Mouse (Mus musculus): Measurements from ENCODE around the gene Ubap1l. TPM values are rescaled to one million over a fixed set of nuclear protein-coding genes. Genes with fewer than 3 reads are reported as not detected.
A peak's percentile ranks its signal among the peaks of the same experiment; 100 is the strongest.
"Not testable (repeated sequence)": the region's sequence is repeated elsewhere in the genome, so short reads cannot be mapped to it uniquely, and the experiment has no call there.

Ubap1l gene
- polyA plus RNA-seq, 1 experiment from 2014 or later = 0.47 TPM

GRCm38 (mm10) chr9:65340414-65340813 is 20.4 kb upstream of the Ubap1l start:
- no peak overlapping the region for H3K4me3 ChIP-seq (ENCODE audit: low read depth, low read length)
- H3K4me2 ChIP-seq (ENCODE audit: low read depth, severe bottlenecking) = no peak overlapping the region
- no peaks in the 10 kb centered on the region for H3K27me3 ChIP-seq (ENCODE audit: control insufficient read depth, insufficient read depth, low read length)
- WGBS = 93% methylated on average over 2 of the region's 2 CpGs
- no peak for DNase-seq (ENCODE audit: low spot score)
- H3K36me3 ChIP-seq (ENCODE audit: control insufficient read depth, insufficient read depth, low read length) = no peaks in the 10 kb centered on the region
- ATAC-seq (ENCODE audit: insufficient number of reproducible peaks, low FRiP score, low TSS enrichment, low read depth) = no peak
- no peak overlapping the region for H3K27ac ChIP-seq (replicated peaks; ENCODE audit: low read depth, low read length)
- H3K9me3 ChIP-seq (ENCODE audit: control insufficient read depth, low read length) = no peaks in the 10 kb centered on the region; the same call in 1 of the 2 replicates
- no peak overlapping the region for H3K9ac ChIP-seq (ENCODE audit: low read length)
- H3K4me1 ChIP-seq (ENCODE audit: control insufficient read depth, insufficient read depth, low read length) = no peaks in the 10 kb centered on the region

DNA sequence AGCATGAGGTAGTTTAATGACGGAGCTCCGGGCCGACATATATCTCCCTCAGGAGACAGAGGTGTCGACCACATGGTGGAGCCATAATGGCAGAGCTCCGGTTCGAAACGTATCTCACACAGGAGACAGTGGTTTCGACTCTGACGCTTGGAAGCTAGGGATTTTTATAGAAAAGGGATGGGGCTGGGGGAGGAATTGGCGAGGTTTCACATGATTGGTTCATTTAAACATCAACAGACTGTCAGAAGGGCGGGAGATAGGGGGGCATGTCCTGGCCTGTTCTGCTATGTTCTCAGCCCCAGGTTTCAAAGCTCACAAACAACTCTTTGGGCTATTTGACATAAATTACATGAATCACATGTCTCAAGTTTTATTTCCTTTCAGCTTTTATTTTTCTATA is 15.4 kb upstream of the Ubap1l start:
- 74% methylated on average over 11 of the region's 11 CpGs for WGBS
- not testable (repeated sequence) for ATAC-seq (ENCODE audit: insufficient number of reproducible peaks, low FRiP score, low TSS enrichment, low read depth)

DNA sequence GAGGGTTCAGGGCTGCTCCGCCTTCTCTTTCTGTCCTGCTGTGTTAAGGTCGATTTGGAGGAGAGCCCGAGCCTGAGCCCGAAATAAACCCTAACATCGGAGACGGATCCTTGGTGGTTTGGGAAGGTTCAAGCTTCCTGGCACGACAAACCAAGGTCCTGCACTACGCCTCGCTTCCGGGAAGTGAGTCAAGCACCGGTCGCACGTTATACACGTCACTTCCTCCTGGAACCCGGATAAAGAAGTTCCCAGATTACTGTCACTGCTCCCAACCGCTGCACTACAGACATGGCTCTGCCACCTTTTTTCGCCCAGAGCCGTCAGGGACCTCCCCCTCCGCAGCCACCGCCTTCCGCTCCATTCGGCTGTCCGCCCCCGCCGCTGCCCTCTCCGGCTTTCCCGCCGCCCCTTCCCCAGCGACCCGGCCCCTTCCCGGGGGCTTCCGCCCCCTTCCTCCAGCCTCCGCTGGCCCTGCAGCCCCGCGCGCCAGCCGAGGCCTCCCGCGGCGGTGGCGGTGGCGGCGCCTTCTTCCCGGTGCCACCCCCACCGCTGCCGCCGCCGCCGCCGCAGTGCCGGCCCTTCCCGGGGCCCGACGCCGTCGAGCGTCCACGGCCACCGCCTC is 14.9 kb upstream of the Ubap1l start, which contains the start of gene Pdcd7:
Gene Pdcd7, plus strand, starts transcription at position 251 of the 622 bp plus-strand sequence.
- DNase-seq (ENCODE audit: low spot score) (peak; percentile 99), ATAC-seq (ENCODE audit: insufficient number of reproducible peaks, low FRiP score, low TSS enrichment, low read depth) (peak; percentile 90)
- H3K36me3 ChIP-seq (ENCODE audit: control insufficient read depth, insufficient read depth, low read length) = no peaks in the 10 kb centered on the region
- peak within 1 kb of the TSS; percentile 74 for H3K4me3 ChIP-seq (ENCODE audit: low read depth, low read length)
- peak within 1 kb of the TSS; percentile 59 for H3K4me2 ChIP-seq (ENCODE audit: low read depth, severe bottlenecking)
- 1% methylated on average over 58 of the region's 59 CpGs for WGBS
- no peaks in the 10 kb centered on the region for H3K9me3 ChIP-seq (ENCODE audit: control insufficient read depth, low read length)
- peak within 1 kb of the TSS; percentile 81 for H3K27ac ChIP-seq (replicated peaks; ENCODE audit: low read depth, low read length)
- H3K4me1 ChIP-seq (ENCODE audit: control insufficient read depth, insufficient read depth, low read length) = peaks cover 7% of the 10 kb centered on the region; the same call in 1 of the 2 replicates
- H3K27me3 ChIP-seq (ENCODE audit: control insufficient read depth, insufficient read depth, low read length) = no peaks in the 10 kb centered on the region
- peak within 1 kb of the TSS; percentile 93 for H3K9ac ChIP-seq (ENCODE audit: low read length)

More for the DNA sequence above, 15.4 kb upstream of the Ubap1l start:
- H3K4me3 ChIP-seq (ENCODE audit: low read depth, low read length) = peak overlapping the region; percentile 74
- H3K27me3 ChIP-seq (ENCODE audit: control insufficient read depth, insufficient read depth, low read length); DNase-seq (ENCODE audit: low spot score); H3K9me3 ChIP-seq (ENCODE audit: control insufficient read depth, low read length); H3K4me1 ChIP-seq (ENCODE audit: control insufficient read depth, insufficient read depth, low read length); H3K36me3 ChIP-seq (ENCODE audit: control insufficient read depth, insufficient read depth, low read length): not testable (repeated sequence)
- peak overlapping the region; percentile 59 for H3K4me2 ChIP-seq (ENCODE audit: low read depth, severe bottlenecking)
- 0 out of 2 replicates have a peak overlapping the region, but pooled peaks have one; percentile 93 for H3K9ac ChIP-seq (ENCODE audit: low read length)
- peak overlapping the region; percentile 81; the same call in 1 of the 2 replicates for H3K27ac ChIP-seq (replicated peaks; ENCODE audit: low read depth, low read length)

DNA sequence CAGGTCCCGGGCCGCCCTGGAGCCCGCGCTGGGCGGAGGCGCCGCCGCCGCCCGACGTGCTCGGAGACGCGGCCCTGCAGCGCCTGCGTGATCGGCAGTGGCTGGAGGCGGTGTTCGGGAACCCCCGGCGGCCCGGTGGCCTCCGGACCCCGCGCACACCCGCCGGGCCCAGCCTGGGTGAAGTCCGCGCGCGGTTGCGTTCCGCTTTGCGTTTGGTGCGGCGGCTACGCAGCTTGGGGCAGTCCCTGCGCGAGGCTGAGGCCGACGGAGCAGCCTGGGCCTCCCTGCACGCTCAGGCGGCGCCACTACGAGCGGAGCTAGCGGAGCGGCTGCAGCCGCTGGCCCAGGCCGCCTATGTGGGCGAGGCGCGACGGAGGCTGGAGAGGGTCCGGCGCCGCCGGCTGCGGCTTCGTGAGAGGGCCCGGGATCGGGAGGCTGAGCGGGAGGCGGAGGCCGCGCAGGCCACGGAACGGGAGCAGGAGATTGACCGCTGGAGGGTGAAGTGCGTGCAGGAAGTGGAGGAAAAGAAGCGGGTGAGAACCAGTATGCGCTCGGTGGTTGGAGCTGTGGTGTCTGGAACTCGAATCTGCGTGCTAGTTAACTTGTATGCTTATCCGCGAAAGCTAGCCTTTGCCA is 14.2 kb upstream of the Ubap1l start:
- ATAC-seq (ENCODE audit: insufficient number of reproducible peaks, low FRiP score, low TSS enrichment, low read depth) (0 out of 2 replicates have a peak, but pooled peaks have one; percentile 39), DNase-seq (ENCODE audit: low spot score) (peak; percentile 60)
- no peaks in the 10 kb centered on the region for H3K27me3 ChIP-seq (ENCODE audit: control insufficient read depth, insufficient read depth, low read length)
- no peaks in the 10 kb centered on the region for H3K9me3 ChIP-seq (ENCODE audit: control insufficient read depth, low read length)
- under 1% methylated on average over 77 of the region's 77 CpGs for WGBS
- H3K4me1 ChIP-seq (ENCODE audit: control insufficient read depth, insufficient read depth, low read length) = peaks cover 7% of the 10 kb centered on the region; the same call in 1 of the 2 replicates
- peak overlapping the region; percentile 59 for H3K4me2 ChIP-seq (ENCODE audit: low read depth, severe bottlenecking)
- peak overlapping the region; percentile 93 for H3K9ac ChIP-seq (ENCODE audit: low read length)
- peak overlapping the region; percentile 74 for H3K4me3 ChIP-seq (ENCODE audit: low read depth, low read length)
- H3K27ac ChIP-seq (replicated peaks; ENCODE audit: low read depth, low read length) = peak overlapping the region; percentile 81
- no peaks in the 10 kb centered on the region for H3K36me3 ChIP-seq (ENCODE audit: control insufficient read depth, insufficient read depth, low read length)

- no peak for DNase-seq (ENCODE audit: low spot score)
- H3K9ac ChIP-seq (ENCODE audit: low read length) = peak overlapping the region; percentile 93
These were observed 13.6 kb upstream of the Ubap1l start for GRCm38 (mm10) chr9:65347112-65347850.

DNA sequence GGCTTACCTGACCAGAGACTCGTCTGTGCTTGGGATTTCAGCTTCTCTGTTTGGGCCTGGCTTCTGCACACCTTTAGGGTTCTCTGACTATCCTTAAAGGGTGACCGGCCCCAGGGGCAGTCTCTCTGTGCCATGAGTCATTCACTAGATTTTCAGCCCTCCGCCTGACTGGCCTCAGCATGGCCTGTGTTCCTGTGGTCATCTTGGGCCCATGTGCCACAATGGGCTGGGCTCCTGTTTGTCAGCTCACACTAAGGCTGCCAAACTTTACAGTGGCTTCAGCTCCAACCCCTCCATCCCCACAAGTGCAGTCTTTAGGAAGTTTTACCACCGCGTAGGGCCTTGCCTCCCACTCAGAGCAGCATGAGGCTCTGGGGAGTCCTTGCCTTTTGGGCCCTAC is 7.6 kb upstream of the Ubap1l start:
- Histone ChIP-seq H3K4me1 (ENCODE audit: control insufficient read depth, insufficient read depth, low read length) (no peaks in the 10 kb centered on the region), H3K9me3 (ENCODE audit: control insufficient read depth, low read length) (no peaks in the 10 kb centered on the region), H3K9ac (ENCODE audit: low read length) (no peak overlapping the region), H3K27ac (replicated peaks; ENCODE audit: low read depth, low read length) (no peak overlapping the region), H3K4me2 (ENCODE audit: low read depth, severe bottlenecking) (no peak overlapping the region), H3K36me3 (ENCODE audit: control insufficient read depth, insufficient read depth, low read length) (peaks cover 5% of the 10 kb centered on the region; the same call in 1 of the 2 replicates), H3K4me3 (ENCODE audit: low read depth, low read length) (no peak overlapping the region), H3K27me3 (ENCODE audit: control insufficient read depth, insufficient read depth, low read length) (no peaks in the 10 kb centered on the region)
- DNase-seq (ENCODE audit: low spot score) (no peak), ATAC-seq (ENCODE audit: insufficient number of reproducible peaks, low FRiP score, low TSS enrichment, low read depth) (no peak)
- 91% methylated on average over 5 of the region's 5 CpGs for WGBS

More at GRCm38 (mm10) chr9:65347112-65347850, 13.6 kb upstream of the Ubap1l start:
- 49% methylated on average over 8 of the region's 8 CpGs for WGBS
- H3K27me3 ChIP-seq (ENCODE audit: control insufficient read depth, insufficient read depth, low read length) = no peaks in the 10 kb centered on the region
- H3K4me3 ChIP-seq (ENCODE audit: low read depth, low read length) = peak overlapping the region; percentile 74
- peak overlapping the region; percentile 59 for H3K4me2 ChIP-seq (ENCODE audit: low read depth, severe bottlenecking)
- H3K27ac ChIP-seq (replicated peaks; ENCODE audit: low read depth, low read length) = no peak overlapping the region
- H3K9me3 ChIP-seq (ENCODE audit: control insufficient read depth, low read length) = no peaks in the 10 kb centered on the region
- H3K4me1 ChIP-seq (ENCODE audit: control insufficient read depth, insufficient read depth, low read length) = peaks cover 7% of the 10 kb centered on the region; the same call in 1 of the 2 replicates
- ATAC-seq (ENCODE audit: insufficient number of reproducible peaks, low FRiP score, low TSS enrichment, low read depth) = no peak
- H3K36me3 ChIP-seq (ENCODE audit: control insufficient read depth, insufficient read depth, low read length) = no peaks in the 10 kb centered on the region

- ATAC-seq (ENCODE audit: insufficient number of reproducible peaks, low FRiP score, low TSS enrichment, low read depth) = no peak
- H3K27ac ChIP-seq (replicated peaks; ENCODE audit: low read depth, low read length) = no peak overlapping the region
These were observed 4.3 kb upstream of the Ubap1l start for GRCm38 (mm10) chr9:65356561-65356960.

GRCm38 (mm10) chr9:65356971-65357370 is 3.9 kb upstream of the Ubap1l start:
- Histone ChIP-seq H3K4me1 (ENCODE audit: control insufficient read depth, insufficient read depth, low read length) (no peaks in the 10 kb centered on the region), H3K4me3 (ENCODE audit: low read depth, low read length) (no peak overlapping the region), H3K9me3 (ENCODE audit: control insufficient read depth, low read length) (no peaks in the 10 kb centered on the region), H3K36me3 (ENCODE audit: control insufficient read depth, insufficient read depth, low read length) (peaks cover 6% of the 10 kb centered on the region; the same call in 1 of the 2 replicates), H3K27ac (replicated peaks; ENCODE audit: low read depth, low read length) (no peak overlapping the region), H3K9ac (ENCODE audit: low read length) (no peak overlapping the region), H3K4me2 (ENCODE audit: low read depth, severe bottlenecking) (no peak overlapping the region), H3K27me3 (ENCODE audit: control insufficient read depth, insufficient read depth, low read length) (no peaks in the 10 kb centered on the region)
- no peak for ATAC-seq (ENCODE audit: insufficient number of reproducible peaks, low FRiP score, low TSS enrichment, low read depth)
- WGBS = 93% methylated on average over 2 of the region's 2 CpGs
- DNase-seq (ENCODE audit: low spot score) = no peak

More at GRCm38 (mm10) chr9:65356561-65356960, 4.3 kb upstream of the Ubap1l start:
- no peak for DNase-seq (ENCODE audit: low spot score)
- WGBS = 91% methylated on average over 7 of the region's 7 CpGs
- Histone ChIP-seq H3K27me3 (ENCODE audit: control insufficient read depth, insufficient read depth, low read length) (no peaks in the 10 kb centered on the region), H3K4me1 (ENCODE audit: control insufficient read depth, insufficient read depth, low read length) (no peaks in the 10 kb centered on the region), H3K4me3 (ENCODE audit: low read depth, low read length) (no peak overlapping the region), H3K9me3 (ENCODE audit: control insufficient read depth, low read length) (no peaks in the 10 kb centered on the region), H3K9ac (ENCODE audit: low read length) (no peak overlapping the region), H3K36me3 (ENCODE audit: control insufficient read depth, insufficient read depth, low read length) (peaks cover 6% of the 10 kb centered on the region; the same call in 1 of the 2 replicates), H3K4me2 (ENCODE audit: low read depth, severe bottlenecking) (no peak overlapping the region)

Data from limb, embryonic 11.5 days (tissue).